Mouse (Mus musculus) cortical plate, adult 2 months (tissue): Measurements from ENCODE around the gene Olfr461.

Experiments used
- CTCF ChIP-seq: fragments of 200-500 bp; IDR thresholded peaks from 2 replicates; pipeline ENCODE4 v1.5.1; 2011; ENCODE audit warnings: mild to moderate bottlenecking, control low read depth, low read length; ENCODE audit not compliant: insufficient read depth; ENCODE audit errors: extremely low read depth
- POLR2A ChIP-seq: fragments of 200-500 bp; IDR thresholded peaks from 2 replicates; pipeline ENCODE4 v1.6.1; 2011; ENCODE audit warnings: mild to moderate bottlenecking, low read length, control low read depth; ENCODE audit not compliant: insufficient read depth; ENCODE audit errors: extremely low read depth

DNA sequence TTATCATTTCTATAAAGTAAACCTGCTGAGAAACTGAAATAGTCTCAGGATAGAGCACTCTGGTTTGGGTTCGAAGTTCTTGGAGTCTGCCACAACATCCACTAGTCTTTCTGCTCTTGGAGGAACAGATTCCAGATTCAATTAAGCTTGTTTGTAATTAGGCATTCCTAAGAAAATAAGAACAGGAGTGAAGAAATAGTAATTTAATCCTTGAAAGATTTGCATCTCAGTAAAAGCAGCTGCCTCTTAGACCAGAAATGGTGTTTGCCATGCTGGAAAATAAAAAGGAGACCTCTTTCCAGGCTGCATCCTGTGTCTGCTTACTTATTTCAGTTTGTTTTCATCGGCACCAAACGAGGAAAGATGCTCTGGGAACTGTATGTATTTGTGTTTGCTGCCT lies 61.6 kb downstream of the Olfr461 start, which contains the start of gene Tas2r108:
- TF ChIP-seq CTCF (no peak), POLR2A (no peak)
